Mouse (Mus musculus) spleen, postnatal 36 days (tissue): ENCODE measurements at regions not wholly inside any gene's neighbourhood (a gene's known extent, or its start where the extent isn't known, plus 50 kb on each side); places are given as distances from the start of the nearest gene placed in this dataset.

Experiments
- DNase-seq, 2 experiments: peaks; one replicate each; pipeline ENCODE4 v3.0.0; 2022; ENCODE audit warnings: low spot score in 2 of 2, mixed read lengths in 1 of 2

DNA sequence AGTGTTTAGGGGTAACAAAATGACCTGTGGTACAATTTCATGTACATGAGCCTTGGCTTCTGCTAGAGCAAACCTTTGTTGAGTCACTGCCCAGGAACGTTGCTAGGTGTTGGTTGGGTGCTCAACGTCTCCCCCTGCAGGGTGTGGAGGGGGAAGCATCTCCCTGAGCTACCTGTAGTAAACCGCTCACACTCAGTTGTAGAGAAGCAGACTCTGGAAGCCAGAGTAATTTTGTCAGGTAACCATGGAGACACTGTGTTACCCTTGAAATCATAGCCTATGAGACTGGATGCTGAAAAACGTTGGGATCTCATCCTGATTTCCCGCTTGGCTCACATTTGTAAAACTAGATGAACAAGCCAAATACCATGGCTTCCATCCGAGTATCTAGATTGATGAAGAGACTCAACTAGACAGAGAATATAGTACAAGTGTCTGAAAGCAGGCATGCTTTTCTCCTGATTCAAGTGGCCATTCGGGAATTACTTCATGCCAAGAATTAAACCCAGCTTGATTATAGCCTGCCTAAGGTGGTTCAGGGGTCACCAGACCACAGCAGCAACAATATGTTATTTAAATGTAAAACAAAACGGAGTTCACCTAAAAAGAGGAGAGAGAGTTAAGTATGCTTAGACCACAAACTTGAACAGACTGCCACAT is 63.7 kb upstream of the Ctla4 start:
- peak; percentile 59 to 62 for DNase-seq

GRCm38 (mm10) chr1:60824218-60825125 is 62.3 kb upstream of the Ctla4 start:
- no peak for DNase-seq

GRCm38 (mm10) chr1:60825256-60826186 is 61.3 kb upstream of the Ctla4 start:
- no peak for DNase-seq

DNA sequence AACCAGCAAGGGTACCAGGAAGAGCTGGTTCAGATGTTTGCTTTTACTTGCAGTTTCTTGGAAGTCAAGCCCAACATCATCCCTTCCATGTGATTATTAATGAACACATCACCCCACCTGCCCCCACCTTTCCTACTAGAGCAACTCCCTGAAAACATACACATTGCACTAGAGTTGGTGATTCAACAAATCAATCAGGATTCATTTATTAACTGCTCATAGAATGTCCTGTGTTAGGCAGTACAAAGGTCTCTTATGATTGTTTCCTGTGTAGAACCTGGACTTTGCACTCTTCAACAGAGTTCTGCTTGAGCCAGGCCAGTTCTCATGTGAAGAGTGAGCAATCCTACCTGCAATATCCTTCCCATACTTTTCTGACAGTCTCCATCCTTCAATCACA is 59.8 kb upstream of the Ctla4 start:
- no peak for DNase-seq

GRCm38 (mm10) chr1:60828152-60828551 is 58.6 kb upstream of the Ctla4 start:
- no peak for DNase-seq

DNA sequence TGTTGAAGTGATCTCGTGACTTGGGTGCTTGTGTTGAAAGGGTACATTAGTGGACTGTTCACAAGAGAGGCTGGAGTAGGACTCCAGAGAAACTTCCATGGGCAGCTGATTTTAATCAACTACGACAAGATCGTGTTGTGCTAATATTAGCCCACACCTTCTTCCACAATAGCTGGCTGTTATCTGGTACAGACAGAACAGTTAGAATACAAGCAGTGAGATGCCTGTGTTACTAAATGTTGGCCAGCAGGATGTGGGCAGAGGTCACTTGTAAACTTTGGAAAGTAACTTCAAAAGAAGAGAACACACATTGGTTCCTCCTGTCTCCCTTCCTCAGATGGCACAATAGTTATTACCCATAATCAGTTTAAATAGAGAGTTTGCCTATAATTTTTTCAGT is 57.0 kb upstream of the Ctla4 start:
- DNase-seq: no peak

DNA sequence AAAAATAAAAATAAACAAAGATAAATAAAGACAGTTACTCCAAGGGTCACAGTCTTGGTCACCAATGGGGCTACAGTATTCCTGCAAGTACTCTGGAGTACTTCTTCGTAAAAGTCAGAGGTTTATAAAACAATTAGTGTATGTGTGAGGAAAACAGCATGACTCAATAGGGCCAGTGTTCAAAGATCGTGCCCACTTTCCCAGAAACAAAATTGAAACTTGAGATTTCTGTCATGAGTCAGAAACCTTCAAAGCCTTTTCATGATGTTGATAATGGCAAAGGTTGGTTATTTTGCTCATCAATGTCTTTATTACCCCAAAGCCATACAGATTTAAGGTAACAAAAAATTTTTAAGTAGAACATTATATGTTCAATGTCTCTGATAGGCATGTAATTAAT is 53.1 kb upstream of the Ctla4 start:
- no peak for DNase-seq
